Mouse (Mus musculus): ENCODE measurements around the gene Zfp385b. TPM values are rescaled to one million over a fixed set of nuclear protein-coding genes. Genes with fewer than 3 reads are reported as not detected.

The Zfp385b gene
- polyA plus RNA-seq, 1 experiment from 2014 or later: 9.6 TPM

GRCm38 (mm10) chr2:77610303-77610991 lies 209.0 kb downstream of the Zfp385b start:
- ATAC-seq (ENCODE audit: low FRiP score, low TSS enrichment): no peak

DNA sequence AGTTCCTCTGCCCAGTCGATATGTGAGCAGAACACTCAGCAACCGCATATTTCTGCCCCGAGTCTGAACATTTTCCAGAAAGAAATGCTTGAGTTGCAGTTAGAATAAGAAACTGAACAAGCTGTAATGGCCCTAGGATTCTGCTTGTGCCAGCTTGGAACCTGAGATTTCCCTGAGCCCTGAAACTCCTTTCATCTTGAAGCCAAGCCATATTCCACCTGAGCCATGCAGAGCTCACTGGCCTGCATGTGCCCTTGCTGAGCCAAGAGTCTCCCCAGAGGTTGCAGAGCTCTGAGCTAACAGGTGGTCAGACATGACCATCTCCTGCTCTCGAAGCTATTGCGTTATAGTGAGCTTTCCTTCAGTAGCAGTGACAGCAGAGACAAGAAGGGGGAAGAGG lies 210.0 kb downstream of the Zfp385b start:
- Histone ChIP-seq H3K4me1 (ENCODE audit: control insufficient read depth, insufficient read depth, low read length) (no peaks in the 10 kb centered on the region), H3K27ac (replicated peaks; ENCODE audit: low read depth, low read length) (no peak overlapping the region), H3K27me3 (ENCODE audit: control insufficient read depth, insufficient read depth, low read length) (no peaks in the 10 kb centered on the region), H3K36me3 (ENCODE audit: control insufficient read depth, insufficient read depth, low read length) (no peaks in the 10 kb centered on the region), H3K9ac (replicated peaks; ENCODE audit: low read length) (no peak overlapping the region), H3K4me3 (replicated peaks; ENCODE audit: low read depth, low read length) (no peak overlapping the region), H3K4me2 (ENCODE audit: low read length) (no peak overlapping the region), H3K9me3 (ENCODE audit: control insufficient read depth, low read length) (no peaks in the 10 kb centered on the region)
- WGBS: 84% methylated on average over 5 of the region's 5 CpGs
- DNase-seq (no peak), ATAC-seq (ENCODE audit: low FRiP score, low TSS enrichment) (no peak)

More at GRCm38 (mm10) chr2:77610303-77610991, 209.0 kb downstream of the Zfp385b start:
- no peak overlapping the region for H3K9ac ChIP-seq (replicated peaks; ENCODE audit: low read length)
- H3K36me3 ChIP-seq (ENCODE audit: control insufficient read depth, insufficient read depth, low read length): no peaks in the 10 kb centered on the region
- 0 out of 2 replicates have a peak, but pooled peaks cover 1% of the 10 kb centered on the region for H3K4me1 ChIP-seq (ENCODE audit: control insufficient read depth, insufficient read depth, low read length)
- no peak overlapping the region for H3K4me2 ChIP-seq (ENCODE audit: low read length)
- H3K27me3 ChIP-seq (ENCODE audit: control insufficient read depth, insufficient read depth, low read length): no peaks in the 10 kb centered on the region
- no peak overlapping the region for H3K4me3 ChIP-seq (replicated peaks; ENCODE audit: low read depth, low read length)
- DNase-seq: no peak
- WGBS: 80% methylated on average over 7 of the region's 7 CpGs
- H3K27ac ChIP-seq (replicated peaks; ENCODE audit: low read depth, low read length): no peak overlapping the region
- H3K9me3 ChIP-seq (ENCODE audit: control insufficient read depth, low read length): no peaks in the 10 kb centered on the region

DNA sequence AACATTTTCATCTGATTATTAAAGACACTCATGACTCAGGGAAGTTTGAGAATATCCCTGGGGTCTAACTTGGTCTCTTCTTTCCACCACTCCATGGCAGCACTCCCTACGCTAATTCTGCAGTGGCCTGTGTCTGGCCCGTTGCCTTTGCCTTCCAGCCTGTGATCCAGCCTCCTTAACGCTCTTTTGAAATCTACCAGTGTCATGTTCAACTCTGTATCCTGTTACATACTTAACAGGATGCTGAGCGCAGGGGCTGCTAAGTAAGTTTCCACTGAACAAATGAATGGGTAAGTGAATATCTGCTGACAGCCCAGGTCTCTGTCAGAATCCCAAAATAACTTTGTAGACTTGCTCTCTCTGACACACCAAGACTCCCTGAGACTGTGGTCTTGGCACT lies 210.8 kb downstream of the Zfp385b start:
- Histone ChIP-seq H3K36me3 (ENCODE audit: control insufficient read depth, insufficient read depth, low read length) (no peaks in the 10 kb centered on the region), H3K4me3 (replicated peaks; ENCODE audit: low read depth, low read length) (no peak overlapping the region), H3K4me1 (ENCODE audit: control insufficient read depth, insufficient read depth, low read length) (no peaks in the 10 kb centered on the region), H3K27me3 (ENCODE audit: control insufficient read depth, insufficient read depth, low read length) (no peaks in the 10 kb centered on the region), H3K9me3 (ENCODE audit: control insufficient read depth, low read length) (no peaks in the 10 kb centered on the region), H3K4me2 (ENCODE audit: low read length) (no peak overlapping the region), H3K9ac (replicated peaks; ENCODE audit: low read length) (no peak overlapping the region), H3K27ac (replicated peaks; ENCODE audit: low read depth, low read length) (no peak overlapping the region)
- WGBS: 78% methylated on average over 4 of the region's 4 CpGs
- ATAC-seq (ENCODE audit: low FRiP score, low TSS enrichment) (no peak), DNase-seq (no peak)

DNA sequence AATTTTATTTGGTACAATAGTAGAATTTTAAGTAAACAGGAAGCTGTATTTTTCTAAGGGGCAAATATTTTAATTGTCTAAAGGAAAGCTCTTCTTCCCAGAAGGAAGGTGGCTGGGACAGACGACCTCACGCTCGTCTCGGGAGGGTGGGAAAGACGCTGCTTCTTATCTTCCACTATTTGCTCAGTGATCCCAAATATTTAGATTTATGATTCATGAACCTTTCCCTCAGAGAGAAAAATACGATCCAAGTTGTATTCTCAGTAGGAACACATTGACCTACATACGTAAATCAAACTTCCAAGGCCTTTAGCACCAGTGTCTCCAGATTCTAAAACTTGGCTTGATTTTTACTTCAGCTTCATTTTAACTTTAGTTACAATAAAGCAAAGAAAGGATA lies 226.0 kb downstream of the Zfp385b start:
- Histone ChIP-seq H3K4me1 (ENCODE audit: control insufficient read depth, insufficient read depth, low read length) (no peaks in the 10 kb centered on the region), H3K4me2 (ENCODE audit: low read length) (no peak overlapping the region), H3K9me3 (ENCODE audit: control insufficient read depth, low read length) (no peaks in the 10 kb centered on the region), H3K9ac (replicated peaks; ENCODE audit: low read length) (no peak overlapping the region), H3K4me3 (replicated peaks; ENCODE audit: low read depth, low read length) (no peak overlapping the region), H3K27me3 (ENCODE audit: control insufficient read depth, insufficient read depth, low read length) (no peaks in the 10 kb centered on the region), H3K36me3 (ENCODE audit: control insufficient read depth, insufficient read depth, low read length) (no peaks in the 10 kb centered on the region), H3K27ac (replicated peaks; ENCODE audit: low read depth, low read length) (no peak overlapping the region)
- 89% methylated on average over 7 of the region's 7 CpGs for WGBS
- ATAC-seq (ENCODE audit: low FRiP score, low TSS enrichment): no peak
- no peak for DNase-seq

DNA sequence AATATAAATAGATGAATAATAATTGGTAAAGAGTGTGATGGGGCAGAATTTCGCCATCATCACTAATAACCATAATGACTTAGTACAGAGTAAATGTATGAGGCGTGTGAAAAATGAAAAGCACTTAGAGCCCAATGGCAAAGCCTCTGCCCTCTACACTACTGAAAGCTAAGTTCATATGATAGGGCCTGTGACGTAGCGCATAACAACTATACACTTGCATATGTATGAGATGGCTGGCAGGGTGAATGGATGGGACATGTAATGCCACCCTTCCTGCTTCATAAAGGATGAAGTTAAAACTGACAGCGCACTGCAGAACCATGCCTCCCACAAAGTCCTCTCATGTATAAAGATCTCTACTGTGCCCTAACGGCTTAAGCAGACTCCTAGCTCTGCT lies 226.9 kb downstream of the Zfp385b start:
- no peak for ATAC-seq (ENCODE audit: low FRiP score, low TSS enrichment)
- WGBS: 71% methylated on average over 6 of the region's 6 CpGs
- Histone ChIP-seq H3K4me2 (ENCODE audit: low read length) (no peak overlapping the region), H3K27ac (replicated peaks; ENCODE audit: low read depth, low read length) (no peak overlapping the region), H3K4me3 (replicated peaks; ENCODE audit: low read depth, low read length) (no peak overlapping the region), H3K9me3 (ENCODE audit: control insufficient read depth, low read length) (peaks cover 2% of the 10 kb centered on the region; the same call in 1 of the 2 replicates), H3K27me3 (ENCODE audit: control insufficient read depth, insufficient read depth, low read length) (no peaks in the 10 kb centered on the region), H3K9ac (replicated peaks; ENCODE audit: low read length) (no peak overlapping the region), H3K36me3 (ENCODE audit: control insufficient read depth, insufficient read depth, low read length) (no peaks in the 10 kb centered on the region), H3K4me1 (ENCODE audit: control insufficient read depth, insufficient read depth, low read length) (no peaks in the 10 kb centered on the region)
- DNase-seq: no peak

- Histone ChIP-seq H3K4me3 (replicated peaks; ENCODE audit: low read depth, low read length) (no peak overlapping the region), H3K4me2 (ENCODE audit: low read length) (no peak overlapping the region), H3K9ac (replicated peaks; ENCODE audit: low read length) (no peak overlapping the region), H3K27ac (replicated peaks; ENCODE audit: low read depth, low read length) (no peak overlapping the region), H3K27me3 (ENCODE audit: control insufficient read depth, insufficient read depth, low read length) (no peaks in the 10 kb centered on the region), H3K36me3 (ENCODE audit: control insufficient read depth, insufficient read depth, low read length) (no peaks in the 10 kb centered on the region), H3K4me1 (ENCODE audit: control insufficient read depth, insufficient read depth, low read length) (no peaks in the 10 kb centered on the region), H3K9me3 (ENCODE audit: control insufficient read depth, low read length) (peaks cover 4% of the 10 kb centered on the region; the same call in 1 of the 2 replicates)
- WGBS: 78% methylated on average over 12 of the region's 12 CpGs
- ATAC-seq (ENCODE audit: low FRiP score, low TSS enrichment): peak; percentile 62; the same call in 1 of the 2 replicates
- peak; percentile 59 for DNase-seq
Observed at GRCm38 (mm10) chr2:77589205-77589901, 230.1 kb downstream of the Zfp385b start.

DNA sequence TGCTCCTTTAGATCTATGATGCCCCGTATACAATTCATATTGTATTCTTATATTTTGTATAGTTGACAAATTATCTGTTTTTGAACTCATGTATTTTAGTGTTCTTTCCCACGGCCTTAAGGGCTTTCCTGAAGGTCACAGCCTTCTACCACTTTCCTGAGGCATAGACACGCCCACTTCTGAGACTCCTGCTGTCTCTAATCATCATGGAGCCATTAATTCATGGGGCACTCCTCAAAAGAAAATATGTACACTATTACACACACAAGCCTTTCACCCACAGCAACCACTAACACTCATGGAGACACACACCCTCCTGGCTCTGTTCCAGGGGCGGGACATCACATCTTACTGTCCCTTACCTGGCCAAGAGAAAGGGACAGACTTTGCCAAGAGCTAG lies 232.1 kb downstream of the Zfp385b start:
- H3K4me3 ChIP-seq (replicated peaks; ENCODE audit: low read depth, low read length): no peak overlapping the region
- H3K9me3 ChIP-seq (ENCODE audit: control insufficient read depth, low read length): peaks cover 4% of the 10 kb centered on the region; the same call in 1 of the 2 replicates
- ATAC-seq (ENCODE audit: low FRiP score, low TSS enrichment) (no peak), DNase-seq (no peak)
- no peaks in the 10 kb centered on the region for H3K27me3 ChIP-seq (ENCODE audit: control insufficient read depth, insufficient read depth, low read length)
- WGBS: 81% methylated on average over 4 of the region's 4 CpGs
- H3K36me3 ChIP-seq (ENCODE audit: control insufficient read depth, insufficient read depth, low read length): no peaks in the 10 kb centered on the region
- no peak overlapping the region for H3K27ac ChIP-seq (replicated peaks; ENCODE audit: low read depth, low read length)
- H3K9ac ChIP-seq (replicated peaks; ENCODE audit: low read length): no peak overlapping the region
- H3K4me1 ChIP-seq (ENCODE audit: control insufficient read depth, insufficient read depth, low read length): no peaks in the 10 kb centered on the region
- H3K4me2 ChIP-seq (ENCODE audit: low read length): no peak overlapping the region

DNA sequence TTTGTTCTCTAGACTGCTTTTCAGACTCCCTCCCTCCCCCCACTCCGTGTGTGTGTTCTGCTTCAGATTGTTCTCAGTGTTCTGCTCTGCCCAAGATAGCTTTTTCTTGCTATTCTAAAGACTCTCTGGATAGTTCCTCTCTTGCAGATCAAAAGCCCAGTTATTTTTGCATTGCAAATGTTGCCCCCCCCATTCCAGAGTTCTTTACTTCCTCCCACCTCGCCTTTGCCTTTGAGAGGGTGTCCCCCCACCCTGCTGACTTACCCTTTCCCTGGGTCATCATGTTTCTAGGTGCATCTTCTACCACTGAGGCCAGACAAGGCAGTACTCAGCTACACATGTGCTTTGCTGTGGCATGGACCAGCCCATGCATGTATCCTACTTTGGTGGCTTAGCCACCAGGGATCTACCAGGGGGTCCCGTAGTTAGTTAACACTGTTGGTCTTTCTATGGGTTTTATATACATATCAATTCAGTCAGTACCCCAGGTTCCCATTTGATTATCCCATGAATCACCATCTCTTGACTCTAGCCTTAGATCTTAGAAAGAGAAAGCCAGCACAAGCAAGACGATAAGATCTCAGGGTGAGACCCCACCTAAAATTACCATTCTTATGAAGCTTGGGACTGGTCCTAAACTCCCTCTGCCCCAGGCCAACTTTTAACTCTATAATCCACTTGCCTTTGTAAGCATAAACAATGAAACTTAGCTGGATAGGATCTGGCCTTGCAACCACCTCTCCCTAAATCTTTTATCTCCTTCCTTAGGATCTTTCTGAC lies 232.7 kb downstream of the Zfp385b start:
- no peak overlapping the region for H3K4me2 ChIP-seq (ENCODE audit: low read length)
- no peaks in the 10 kb centered on the region for H3K27me3 ChIP-seq (ENCODE audit: control insufficient read depth, insufficient read depth, low read length)
- H3K4me3 ChIP-seq (replicated peaks; ENCODE audit: low read depth, low read length): no peak overlapping the region
- peaks cover 4% of the 10 kb centered on the region; the same call in 1 of the 2 replicates for H3K9me3 ChIP-seq (ENCODE audit: control insufficient read depth, low read length)
- DNase-seq (no peak), ATAC-seq (ENCODE audit: low FRiP score, low TSS enrichment) (no peak)
- 73% methylated on average over 4 of the region's 4 CpGs for WGBS
- H3K27ac ChIP-seq (replicated peaks; ENCODE audit: low read depth, low read length): no peak overlapping the region
- no peaks in the 10 kb centered on the region for H3K4me1 ChIP-seq (ENCODE audit: control insufficient read depth, insufficient read depth, low read length)
- H3K36me3 ChIP-seq (ENCODE audit: control insufficient read depth, insufficient read depth, low read length): no peaks in the 10 kb centered on the region
- no peak overlapping the region for H3K9ac ChIP-seq (replicated peaks; ENCODE audit: low read length)
